Mouse (Mus musculus) liver (tissue): ENCODE measurements around the gene Srp9.

Source experiments
- DNase-seq: peaks from one replicate; pipeline ENCODE4 v3.0.0-alpha.2; 2020; ENCODE audit warnings: mixed read lengths

Srp9 gene

DNA sequence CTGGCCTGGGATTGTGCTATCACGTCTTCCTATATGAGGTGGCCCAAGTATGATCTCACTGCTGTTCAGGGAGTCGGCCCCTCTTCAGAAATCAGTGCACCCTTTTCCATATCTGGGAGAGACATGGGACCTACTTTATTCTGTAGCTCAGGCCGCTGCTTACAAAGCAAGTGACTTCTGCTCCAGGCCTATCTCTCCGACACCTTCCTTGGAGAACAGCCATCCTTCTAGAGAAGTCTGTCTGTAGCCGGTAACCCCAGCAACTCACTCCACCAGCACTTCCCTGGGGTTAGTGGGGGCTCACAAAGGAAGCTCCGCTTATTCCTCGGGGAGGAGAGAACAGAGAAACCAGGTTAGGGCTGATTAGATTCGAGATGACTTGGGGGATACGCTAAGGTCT, 17.3 kb upstream of the Srp9 start:
- no peak for DNase-seq

- DNase-seq = no peak
Observed at GRCm38 (mm10) chr1:182108397-182109099, 16.0 kb upstream of the Srp9 start.

GRCm38 (mm10) chr1:182110185-182110584, 14.4 kb upstream of the Srp9 start:
- no peak for DNase-seq

DNA sequence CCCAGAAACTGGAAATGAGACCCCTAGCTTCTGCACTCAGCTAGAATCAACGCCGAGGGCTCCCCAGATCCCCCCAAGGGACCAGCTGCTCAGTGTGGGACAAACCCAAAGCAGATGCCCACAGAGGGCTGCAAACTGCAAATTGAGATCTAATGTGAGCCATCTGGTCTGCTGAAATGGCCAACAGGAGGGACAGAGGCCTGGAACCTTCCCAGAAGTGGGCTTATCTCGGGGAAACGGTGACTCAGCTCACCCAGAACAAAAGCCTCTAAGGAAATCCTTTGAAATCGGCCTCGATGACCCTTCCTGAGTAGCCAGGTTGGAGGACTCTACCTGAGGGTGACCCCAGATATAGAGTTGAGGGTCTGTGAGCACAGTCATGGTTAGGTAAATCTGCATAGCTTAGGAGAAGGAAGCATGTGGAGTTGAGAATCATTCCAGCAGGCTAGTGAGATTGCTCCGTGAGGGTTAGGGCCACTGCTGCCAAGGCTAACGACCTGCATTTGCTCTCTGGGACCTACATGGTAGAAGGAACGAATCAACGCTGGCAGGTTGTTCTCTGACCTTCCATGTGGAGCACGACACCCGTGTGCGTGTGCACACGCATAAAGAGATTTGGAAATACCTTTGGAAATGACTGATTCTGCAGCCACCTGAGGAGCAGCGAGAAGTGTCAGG, 13.7 kb upstream of the Srp9 start:
- no peak for DNase-seq

DNA sequence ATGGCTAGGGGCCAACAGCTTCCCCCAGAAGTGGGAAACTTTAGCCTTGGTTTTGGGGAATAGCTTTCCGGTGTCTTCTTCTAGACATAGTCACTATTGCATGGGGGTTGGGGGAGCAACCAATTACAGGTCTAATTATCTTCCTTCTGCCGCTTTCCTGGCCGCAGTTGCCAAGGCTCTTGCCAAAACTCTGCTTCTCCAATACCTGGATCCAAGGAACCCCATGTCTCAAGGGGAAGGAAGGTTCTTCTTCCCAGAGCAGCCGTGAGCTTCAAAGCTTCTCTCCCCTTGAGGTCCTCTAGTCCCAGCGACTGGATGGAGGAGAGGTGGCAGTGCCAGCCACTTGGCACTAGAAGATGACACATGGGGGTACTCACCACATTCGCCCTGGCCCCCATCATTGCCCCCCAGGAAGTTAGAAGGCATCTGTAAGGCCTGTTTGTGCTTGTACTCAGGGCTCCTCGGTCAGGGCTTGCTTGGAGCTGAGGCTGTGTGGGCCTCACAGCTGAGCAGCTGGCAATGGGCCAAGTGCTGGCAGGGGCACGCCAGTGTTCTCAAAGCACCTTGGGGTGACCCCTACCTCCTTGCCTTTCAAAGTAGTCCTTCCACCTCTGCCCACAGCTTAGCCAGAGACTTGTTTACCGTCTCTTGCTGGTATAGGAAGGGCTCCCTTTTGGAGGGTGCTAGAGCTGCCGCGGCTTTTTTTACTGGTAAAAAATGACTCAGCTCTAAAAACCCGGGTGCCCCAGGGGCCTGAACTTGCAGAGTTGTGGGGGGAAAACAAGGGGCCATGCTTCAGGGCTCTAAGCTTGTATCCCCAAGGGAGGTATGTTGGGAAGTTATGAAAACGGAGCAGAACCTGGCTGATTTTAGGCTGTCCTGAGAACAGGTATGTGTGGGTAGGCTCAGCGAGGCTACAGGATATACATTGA, 12.9 kb upstream of the Srp9 start:
- no peak for DNase-seq

DNA sequence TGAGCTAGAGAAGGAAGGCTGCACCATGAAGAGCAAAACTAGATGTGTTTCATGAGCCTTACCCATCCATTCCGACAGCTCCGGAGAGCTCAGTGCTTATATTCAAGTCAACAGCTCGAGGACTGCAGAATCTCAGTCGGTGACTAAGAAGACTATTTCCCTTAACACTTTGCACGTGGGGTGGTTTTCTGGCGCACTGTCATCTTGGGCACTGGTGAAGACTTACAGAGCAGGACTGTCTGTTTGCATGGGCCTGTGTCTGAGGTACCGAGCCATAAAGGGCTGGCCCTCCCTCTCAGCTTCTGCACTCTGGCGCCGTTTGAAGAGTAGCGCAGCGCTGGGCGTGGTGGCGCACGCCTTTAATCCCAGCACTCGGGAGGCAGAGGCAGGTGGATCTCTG, 12.2 kb upstream of the Srp9 start:
- DNase-seq = no peak

DNA sequence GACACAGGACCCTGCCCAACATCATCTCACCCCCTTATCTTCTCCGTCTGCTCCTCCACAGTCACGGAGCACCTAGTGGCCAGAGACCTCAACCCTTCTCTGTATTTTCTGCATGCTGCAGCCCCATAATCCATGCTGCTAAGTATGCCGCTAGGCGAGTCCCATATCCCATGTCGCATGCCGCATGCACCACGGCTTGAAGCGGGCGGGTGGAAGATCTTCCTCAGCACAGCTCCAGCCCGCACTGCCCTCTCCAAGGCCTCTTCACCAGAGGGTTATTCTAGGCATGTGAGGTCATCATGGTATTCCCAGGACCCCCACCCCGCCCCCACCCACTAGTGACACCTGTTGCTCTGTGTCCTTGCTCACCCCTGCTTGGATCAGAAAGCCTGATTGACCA, 11.4 kb upstream of the Srp9 start:
- DNase-seq = no peak

DNA sequence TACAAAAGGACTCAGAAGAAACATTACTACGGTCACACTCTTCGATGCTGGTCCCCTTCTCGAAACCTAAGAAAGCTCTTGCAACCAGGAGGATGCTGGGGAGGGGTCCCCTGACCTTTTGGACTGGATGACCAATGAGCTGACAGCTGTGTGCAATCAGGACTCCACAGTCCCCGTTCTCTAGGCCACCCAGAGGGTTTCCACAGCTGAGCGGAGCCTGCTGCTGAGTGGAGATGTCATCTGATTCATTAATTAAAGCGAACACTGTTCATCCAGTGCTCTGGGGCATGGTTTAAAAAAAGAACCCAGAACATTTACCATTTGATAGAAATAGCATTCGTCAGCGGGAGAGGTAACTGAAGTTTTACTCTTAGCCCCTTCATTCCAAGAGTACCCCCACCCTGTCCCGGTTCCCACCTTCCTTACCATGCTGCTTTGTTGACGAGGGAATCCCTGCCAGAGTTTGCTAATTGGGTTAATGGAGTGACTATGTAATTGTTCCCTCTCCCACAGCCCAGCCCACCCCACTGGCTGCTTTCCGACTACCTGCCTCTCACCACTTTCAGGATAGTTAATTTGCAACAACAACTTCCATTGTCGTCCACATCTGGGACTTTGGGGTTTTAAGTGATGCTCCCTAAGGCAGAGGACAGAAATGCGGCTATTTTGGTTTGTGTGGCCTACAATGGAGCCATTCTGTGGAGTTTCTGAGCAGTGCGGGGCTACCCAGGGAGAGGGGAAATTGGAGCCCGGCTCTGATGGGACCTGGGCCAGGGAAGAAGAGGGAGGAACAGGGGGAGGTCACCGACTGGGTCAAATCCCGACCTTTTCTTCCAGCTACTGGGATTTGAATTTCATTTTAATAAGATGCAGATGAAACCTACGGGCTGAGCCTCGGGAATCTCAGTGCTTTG, 10.7 kb upstream of the Srp9 start:
- DNase-seq = no peak

DNA sequence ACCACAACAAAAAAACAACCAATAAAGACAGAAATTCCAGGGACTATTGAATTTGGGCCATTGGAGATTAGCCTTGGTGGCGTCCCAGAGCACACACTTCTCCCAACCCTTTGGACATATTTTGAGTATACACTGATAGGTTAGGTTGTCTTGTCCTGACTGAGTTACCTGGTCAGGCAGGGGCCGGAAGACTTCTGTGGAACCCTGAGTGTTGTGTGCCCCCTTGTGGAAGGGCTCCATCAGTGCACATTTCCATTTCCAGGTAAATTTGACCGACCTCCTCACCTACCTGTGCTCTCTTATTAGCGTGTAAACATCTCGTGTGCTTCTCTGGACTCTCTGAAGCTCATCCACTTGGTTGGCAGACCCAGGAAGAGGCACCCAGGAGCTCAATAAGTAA, 9.3 kb upstream of the Srp9 start:
- DNase-seq = peak; percentile 40

- no peak for DNase-seq
Observed at GRCm38 (mm10) chr1:182115651-182116408, 8.7 kb upstream of the Srp9 start.

DNA sequence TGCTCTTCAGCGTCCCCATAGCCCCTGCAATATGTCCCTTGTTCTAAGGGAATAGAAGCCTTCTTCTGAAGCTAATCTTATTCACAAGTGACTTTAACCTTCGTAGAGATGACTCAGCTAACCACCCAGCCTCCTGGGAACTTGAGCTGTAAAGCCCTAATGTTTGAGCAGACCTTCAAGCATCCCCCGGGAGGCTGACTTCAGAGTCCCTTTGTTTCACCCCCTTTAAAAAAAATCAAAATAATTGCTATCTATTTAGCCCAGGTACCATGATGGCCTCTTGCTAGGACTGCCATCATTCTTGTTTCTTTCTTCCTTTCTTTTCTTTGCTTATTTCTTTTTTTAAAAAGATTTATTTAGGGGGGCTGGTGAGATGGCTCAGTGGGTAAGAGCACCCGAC, 2.1 kb upstream of the Srp9 start:
- DNase-seq = no peak

GRCm38 (mm10) chr1:182124924-182125368, 409 bp downstream of the Srp9 start:
- DNase-seq = peak; percentile 87

DNA sequence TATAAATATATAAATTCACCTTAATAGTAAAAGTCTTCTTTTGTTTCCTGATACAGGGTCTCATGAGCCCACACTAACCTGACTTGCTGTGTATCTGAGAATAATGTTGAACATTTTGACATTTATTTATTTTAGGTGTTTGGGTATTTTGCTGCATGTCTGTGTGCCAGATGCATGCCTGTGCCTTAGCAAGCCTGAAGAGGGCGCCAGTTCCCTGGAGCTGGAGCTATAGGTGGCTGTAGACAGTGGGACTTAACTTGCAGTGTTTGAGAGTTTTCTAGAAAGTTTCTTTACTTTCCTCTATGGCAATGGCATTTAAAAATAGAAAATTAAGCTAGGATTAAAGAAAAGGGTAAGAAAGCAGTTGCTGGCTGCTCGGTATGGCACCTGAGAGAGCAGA, 6.3 kb downstream of the Srp9 start:
- DNase-seq = peak; percentile 27

DNA sequence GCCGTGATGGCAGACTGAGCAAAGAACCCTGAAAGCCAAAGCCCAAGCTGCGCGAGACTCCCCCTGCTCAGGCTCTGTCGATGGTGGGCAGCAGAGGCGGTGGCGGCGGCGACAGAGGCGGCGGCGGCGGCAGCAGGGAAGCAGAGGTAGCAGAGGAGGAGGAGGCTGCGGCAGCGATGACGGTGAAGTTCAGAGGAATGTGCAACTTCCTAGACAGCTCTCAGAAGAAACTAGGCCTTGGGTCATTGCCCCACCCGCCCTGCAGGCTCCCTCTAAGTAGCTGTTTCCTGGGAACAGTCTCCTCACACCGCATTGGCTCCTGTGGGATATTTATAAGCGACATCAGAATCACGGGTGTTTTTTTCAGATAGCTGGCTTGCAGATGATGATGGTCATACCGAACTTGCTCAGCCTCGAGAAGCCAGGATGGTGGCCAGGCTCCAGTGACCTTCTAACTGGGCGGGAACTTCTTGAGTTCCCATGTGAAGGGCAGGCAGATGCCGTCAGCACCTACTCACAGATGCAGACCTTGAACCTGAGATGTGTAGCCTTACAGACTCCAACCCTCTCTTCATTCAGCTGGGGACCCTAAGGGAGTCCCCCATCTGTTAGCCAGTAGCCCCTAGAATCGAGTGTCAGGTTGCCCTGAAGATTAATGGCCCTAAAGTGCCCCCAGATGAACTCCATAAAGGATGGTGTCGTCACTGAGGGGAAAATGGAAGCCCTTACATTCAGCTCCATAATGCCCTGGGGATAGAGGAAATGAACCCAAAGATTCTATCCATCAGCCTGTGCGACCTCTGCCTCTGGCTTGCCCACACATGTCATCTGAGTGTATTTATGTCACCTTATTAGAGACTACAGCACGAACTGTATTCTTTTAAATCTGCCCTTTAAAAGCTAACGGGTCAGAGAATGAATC, 12.9 kb downstream of the Srp9 start:
- no peak for DNase-seq

- DNase-seq = no peak
Observed at GRCm38 (mm10) chr1:182138172-182138571, 13.6 kb downstream of the Srp9 start.

GRCm38 (mm10) chr1:182139937-182140336, 15.4 kb downstream of the Srp9 start:
- DNase-seq = no peak

GRCm38 (mm10) chr1:182140370-182140769, 15.8 kb downstream of the Srp9 start:
- peak; percentile 76 for DNase-seq

GRCm38 (mm10) chr1:182142725-182143124, 18.2 kb downstream of the Srp9 start:
- DNase-seq = no peak

GRCm38 (mm10) chr1:182143288-182143687, 18.8 kb downstream of the Srp9 start:
- DNase-seq = peak; percentile 41

- DNase-seq = no peak
Observed at GRCm38 (mm10) chr1:182145546-182145945, 21.0 kb downstream of the Srp9 start.
